Mouse (Mus musculus): ENCODE data around the gene Ammecr1.

DNA sequence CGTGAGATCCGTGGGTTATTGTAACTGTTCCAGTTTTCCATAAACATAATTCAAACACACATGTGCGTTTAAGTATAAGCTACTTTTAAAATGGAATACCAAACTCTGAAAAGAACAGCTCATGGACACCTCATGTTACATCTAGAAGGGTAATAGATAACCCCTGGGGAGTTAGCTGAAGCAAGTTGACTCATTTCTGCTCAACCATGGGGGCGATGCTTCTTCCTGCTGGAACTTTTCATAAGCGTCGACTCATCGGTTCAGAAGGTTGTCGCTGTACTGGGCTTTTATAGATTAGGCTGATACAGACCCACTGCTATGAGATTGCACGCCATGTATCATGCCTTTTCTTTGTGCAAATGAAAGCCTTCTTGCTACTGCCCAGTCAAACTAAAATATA, 118.5 kb downstream of the Ammecr1 start:
- TF ChIP-seq CTCF (IDR thresholded peaks at IDR 0.05) = no peak
- no peak for TF ChIP-seq EP300 (IDR thresholded peaks at IDR 0.05)
